Mouse (Mus musculus) CD8-positive naive resting alpha-beta T cell, adult 2 months (primary cell): ENCODE measurements around the gene Arpc5.

Experiments used
- DNase-seq, 2 experiments: peaks; one replicate each; pipeline ENCODE4 v3.0.0; 2022; ENCODE audit warnings: low read depth in 2 of 2, low spot score in 2 of 2

Arpc5 gene

GRCm38 (mm10) chr1:152810533-152811439, 44.4 kb downstream of the Arpc5 start:
- no peak for DNase-seq

GRCm38 (mm10) chr1:152815265-152815701, 48.9 kb downstream of the Arpc5 start:
- DNase-seq = no peak

- no peak for DNase-seq
Measured at GRCm38 (mm10) chr1:152817027-152817769, 50.9 kb downstream of the Arpc5 start.

DNA sequence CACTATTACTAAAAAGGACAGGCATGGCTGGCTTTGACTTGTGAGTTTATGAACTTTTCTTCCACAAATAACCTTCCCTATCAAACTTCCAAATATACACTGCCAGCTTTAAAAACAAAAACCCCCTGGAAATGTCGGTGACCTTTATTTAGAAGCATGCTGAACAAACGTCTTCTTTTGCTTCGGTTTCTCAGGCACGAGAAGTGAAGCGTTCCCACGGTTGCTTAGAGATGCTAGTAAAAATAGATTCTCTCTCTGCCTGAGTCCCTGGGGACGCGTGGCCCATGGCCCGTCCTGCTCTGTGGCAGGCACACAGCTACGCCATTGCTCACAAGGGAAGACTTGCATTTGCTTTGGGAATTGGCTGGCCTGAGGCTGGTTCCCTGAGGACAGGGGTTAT, 51.5 kb downstream of the Arpc5 start:
- no peak for DNase-seq

- DNase-seq = no peak
Measured at GRCm38 (mm10) chr1:152819558-152819957, 53.2 kb downstream of the Arpc5 start.

GRCm38 (mm10) chr1:152820911-152821695, 54.8 kb downstream of the Arpc5 start:
- DNase-seq = no peak

- no peak for DNase-seq
Measured at GRCm38 (mm10) chr1:152821746-152822145, 55.4 kb downstream of the Arpc5 start.

DNA sequence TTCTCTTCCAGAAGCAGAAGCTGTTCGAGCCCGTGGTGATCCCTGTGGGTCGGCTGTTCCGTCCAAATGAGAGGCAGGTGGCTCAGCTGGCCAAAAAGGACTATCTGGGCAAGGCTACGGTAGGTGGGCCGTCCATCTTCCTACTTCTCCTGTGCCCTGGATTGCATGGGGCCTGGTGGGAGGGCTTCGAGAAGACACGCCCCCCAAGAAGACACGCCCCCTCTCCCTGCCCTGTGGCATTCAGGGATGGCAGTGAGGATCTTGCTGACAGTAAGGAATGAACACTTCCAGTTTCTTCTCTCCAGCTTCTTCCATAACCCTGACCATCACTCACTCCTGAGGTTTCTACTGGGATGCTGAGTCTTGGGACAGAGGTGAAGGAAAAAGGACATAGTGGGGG, 57.9 kb downstream of the Arpc5 start:
- no peak for DNase-seq
